Mouse (Mus musculus): ENCODE data around the gene Tbc1d9b. TPM values are rescaled to one million over a fixed set of nuclear protein-coding genes. Genes with fewer than 3 reads are reported as not detected.
"Not testable (repeated sequence)": the region's sequence is repeated elsewhere in the genome, so short reads cannot be mapped to it uniquely, and the experiment has no call there.

Gene Tbc1d9b
- total RNA-seq, 1 experiment, result 18.0 TPM

DNA sequence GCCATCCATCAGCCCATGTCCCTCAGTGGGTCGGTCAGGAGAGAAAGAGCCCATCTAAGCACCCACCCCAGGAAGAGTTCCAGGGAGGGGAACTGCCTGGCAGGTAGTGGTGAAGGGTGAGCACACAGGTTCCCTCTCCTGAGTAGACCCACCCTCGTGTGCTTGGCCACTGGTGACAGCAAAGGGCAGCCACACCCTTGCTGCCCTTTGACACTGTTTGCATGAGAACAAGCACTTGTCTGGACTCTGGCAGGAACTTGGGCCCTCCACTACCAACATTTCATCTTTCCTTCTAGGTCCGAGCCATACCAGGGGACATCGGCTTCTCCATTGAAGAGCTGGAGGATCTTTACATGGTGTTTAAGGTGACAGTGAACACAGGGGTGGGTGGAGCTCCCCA is 28.2 kb downstream of the Tbc1d9b start:
- no peak for TF ChIP-seq CHD2 (IDR thresholded peaks at IDR 0.05; ENCODE audit: low read depth, low read length)
- no peak for TF ChIP-seq HCFC1 (IDR thresholded peaks at IDR 0.05; ENCODE audit: borderline replicate concordance, insufficient read depth, low read length)
- no peak for TF ChIP-seq ZNF384 (IDR thresholded peaks at IDR 0.05; ENCODE audit: low read depth, low read length)
- TF ChIP-seq MAFK (IDR thresholded peaks at IDR 0.05; ENCODE audit: insufficient read depth, low read depth, low read length), result no peak
- TF ChIP-seq ZC3H11A (IDR thresholded peaks at IDR 0.05; ENCODE audit: borderline replicate concordance, low read depth, low read length), result no peak
- H3K36me3 ChIP-seq (ENCODE audit: control insufficient read depth, insufficient read depth, low read length, poor library complexity, severe bottlenecking), result peaks cover 12% of the 10 kb centered on the region; the same call in 1 of the 2 replicates
- DNase-seq (ENCODE audit: low read depth, low spot score), result no peak
- no peaks in the 10 kb centered on the region for H3K4me1 ChIP-seq (ENCODE audit: control insufficient read depth in 2 of 2, insufficient read depth in 2 of 2, low read length in 2 of 2, poor library complexity in 1 of 2)
- H3K9me3 ChIP-seq (ENCODE audit: control insufficient read depth, insufficient read depth, low read depth, low read length), result no peaks in the 10 kb centered on the region
- in situ Hi-C loops (cut with MboI; ENCODE audit: low sequenced_read_pairs in 2 of 2, unreplicated experiment in 2 of 2), result no loop called here
- H3K27ac ChIP-seq (ENCODE audit: insufficient read depth, low read depth, low read length, poor library complexity, severe bottlenecking), result no peak overlapping the region
- H3K9ac ChIP-seq (ENCODE audit: insufficient read depth, low read depth, low read length, poor library complexity, severe bottlenecking), result no peak overlapping the region
- H3K4me3 ChIP-seq (ENCODE audit: insufficient read depth in 1 of 2, low read depth in 1 of 2, low read length in 2 of 2, poor library complexity in 1 of 2, severe bottlenecking in 1 of 2), result no peak overlapping the region

DNA sequence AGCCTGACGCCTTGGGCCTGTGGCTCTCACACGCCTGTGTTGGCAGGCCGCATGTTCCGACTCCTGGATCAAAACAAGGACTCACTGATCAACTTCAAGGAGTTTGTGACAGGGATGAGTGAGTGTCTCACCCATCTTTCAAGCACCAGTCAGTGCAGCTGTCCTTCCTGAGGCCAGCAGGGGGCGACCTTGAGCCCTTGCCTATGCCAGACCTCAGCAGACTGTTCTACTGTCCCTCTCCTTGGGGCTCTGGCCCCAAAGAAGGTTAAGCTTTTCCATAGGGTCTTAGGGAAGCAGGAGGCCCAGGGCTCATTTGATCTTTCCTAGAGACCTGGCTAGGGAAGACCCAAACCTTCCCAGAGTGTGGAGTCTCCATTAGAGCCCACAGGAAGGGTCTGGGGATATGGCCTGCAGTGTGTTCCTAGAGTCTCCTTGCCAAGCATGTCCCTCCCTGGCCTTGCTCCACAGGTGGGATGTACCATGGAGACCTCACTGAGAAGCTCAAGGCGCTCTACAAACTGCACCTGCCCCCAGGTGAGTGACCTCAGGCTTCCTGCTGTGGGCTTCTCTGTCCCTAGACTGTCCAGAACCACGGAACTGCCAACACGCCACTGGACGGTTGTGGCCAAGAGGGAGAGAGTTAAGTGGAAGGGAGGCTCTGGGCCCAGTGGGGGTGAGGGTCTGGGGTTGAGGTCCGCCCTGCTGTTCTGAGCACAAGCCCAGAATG is 30.5 kb downstream of the Tbc1d9b start:
- Histone ChIP-seq H3K4me1 (ENCODE audit: control insufficient read depth in 2 of 2, insufficient read depth in 2 of 2, low read length in 2 of 2, poor library complexity in 1 of 2) (no peaks in the 10 kb centered on the region), H3K4me3 (ENCODE audit: insufficient read depth in 1 of 2, low read depth in 1 of 2, low read length in 2 of 2, poor library complexity in 1 of 2, severe bottlenecking in 1 of 2) (no peak overlapping the region), H3K36me3 (ENCODE audit: control insufficient read depth, insufficient read depth, low read length, poor library complexity, severe bottlenecking) (peaks cover 7% of the 10 kb centered on the region; the same call in 1 of the 2 replicates), H3K9ac (ENCODE audit: insufficient read depth, low read depth, low read length, poor library complexity, severe bottlenecking) (no peak overlapping the region), H3K27ac (ENCODE audit: insufficient read depth, low read depth, low read length, poor library complexity, severe bottlenecking) (no peak overlapping the region), H3K9me3 (ENCODE audit: control insufficient read depth, insufficient read depth, low read depth, low read length) (no peaks in the 10 kb centered on the region)
- DNase-seq (ENCODE audit: low read depth, low spot score), result peak; percentile 58
- in situ Hi-C loops (cut with MboI; ENCODE audit: low sequenced_read_pairs in 2 of 2, unreplicated experiment in 2 of 2), result no loop called here
- TF ChIP-seq ZC3H11A (IDR thresholded peaks at IDR 0.05; ENCODE audit: borderline replicate concordance, low read depth, low read length) (peak; percentile 6; the same call in 1 of the 2 replicates), ZNF384 (IDR thresholded peaks at IDR 0.05; ENCODE audit: low read depth, low read length) (no peak), MAFK (IDR thresholded peaks at IDR 0.05; ENCODE audit: insufficient read depth, low read depth, low read length) (no peak), HCFC1 (IDR thresholded peaks at IDR 0.05; ENCODE audit: borderline replicate concordance, insufficient read depth, low read length) (no peak), CHD2 (IDR thresholded peaks at IDR 0.05; ENCODE audit: low read depth, low read length) (no peak)

DNA sequence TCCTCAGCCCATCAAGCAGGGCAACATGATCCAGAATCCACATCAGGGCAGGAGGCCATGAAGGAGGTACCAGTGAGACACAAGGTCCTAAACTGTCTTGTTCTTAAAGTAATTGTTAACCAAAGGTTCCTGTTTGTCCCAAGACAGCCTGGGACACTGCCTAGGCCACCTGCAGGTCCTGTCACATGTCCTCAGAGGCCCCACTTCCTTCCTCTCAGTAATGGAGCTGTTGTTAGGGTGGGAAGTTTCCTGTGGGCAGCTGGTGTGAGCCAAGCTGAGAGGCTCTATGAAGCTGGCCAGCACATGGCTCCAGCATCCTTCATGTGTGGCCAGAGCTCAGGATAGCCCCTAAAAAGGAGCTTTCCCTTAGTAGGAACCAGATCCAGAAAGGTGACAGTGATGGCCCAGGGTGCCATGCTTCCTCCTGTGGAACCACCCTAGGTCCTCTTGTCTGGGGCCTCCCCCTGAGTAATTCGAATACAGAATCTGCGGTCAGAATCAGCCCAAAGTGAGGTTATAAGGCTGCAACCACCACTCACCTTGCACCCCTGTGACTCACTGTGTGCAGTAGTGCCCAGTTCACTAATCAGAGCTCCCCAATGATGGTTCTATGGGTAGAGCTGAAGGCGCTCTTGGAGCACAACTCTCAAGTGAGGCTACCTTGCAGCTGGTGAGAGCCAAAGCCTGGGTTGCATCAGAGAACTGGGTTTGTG is 31.3 kb downstream of the Tbc1d9b start:
- Histone ChIP-seq H3K9me3 (ENCODE audit: control insufficient read depth, insufficient read depth, low read depth, low read length) (no peaks in the 10 kb centered on the region), H3K4me1 (ENCODE audit: control insufficient read depth in 2 of 2, insufficient read depth in 2 of 2, low read length in 2 of 2, poor library complexity in 1 of 2) (no peaks in the 10 kb centered on the region), H3K27ac (ENCODE audit: insufficient read depth, low read depth, low read length, poor library complexity, severe bottlenecking) (no peak overlapping the region), H3K36me3 (ENCODE audit: control insufficient read depth, insufficient read depth, low read length, poor library complexity, severe bottlenecking) (peaks cover 2% of the 10 kb centered on the region; the same call in 1 of the 2 replicates), H3K4me3 (ENCODE audit: insufficient read depth in 1 of 2, low read depth in 1 of 2, low read length in 2 of 2, poor library complexity in 1 of 2, severe bottlenecking in 1 of 2) (no peak overlapping the region), H3K9ac (ENCODE audit: insufficient read depth, low read depth, low read length, poor library complexity, severe bottlenecking) (no peak overlapping the region)
- TF ChIP-seq CHD2 (IDR thresholded peaks at IDR 0.05; ENCODE audit: low read depth, low read length), result no peak
- no peak for TF ChIP-seq ZNF384 (IDR thresholded peaks at IDR 0.05; ENCODE audit: low read depth, low read length)
- no peak for DNase-seq (ENCODE audit: low read depth, low spot score)
- in situ Hi-C loops (cut with MboI; ENCODE audit: low sequenced_read_pairs in 2 of 2, unreplicated experiment in 2 of 2), result no loop called here

DNA sequence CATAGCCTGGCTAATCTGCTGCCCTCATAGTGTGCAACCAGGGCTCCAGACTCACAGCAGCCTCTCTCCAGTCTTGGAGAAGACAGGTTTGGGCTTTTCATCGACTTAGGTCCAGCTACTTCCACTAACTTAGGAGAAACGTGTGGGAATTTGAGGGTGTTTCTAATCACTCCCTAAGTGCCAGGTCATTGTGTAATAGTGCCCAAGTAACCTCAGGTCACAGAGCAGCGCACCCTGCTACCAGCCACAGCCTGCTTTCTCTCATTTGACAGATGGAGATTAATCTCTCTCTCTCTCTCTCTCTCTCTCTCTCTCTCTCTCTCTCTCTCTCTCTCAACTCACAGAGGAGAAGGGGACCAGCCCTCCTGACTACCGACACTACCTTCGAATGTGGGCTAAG is 37.2 kb downstream of the Tbc1d9b start:
- Histone ChIP-seq H3K9ac (ENCODE audit: insufficient read depth, low read depth, low read length, poor library complexity, severe bottlenecking) (no peak overlapping the region), H3K27ac (ENCODE audit: insufficient read depth, low read depth, low read length, poor library complexity, severe bottlenecking) (no peak overlapping the region; the same call in 1 of the 2 replicates), H3K4me3 (ENCODE audit: insufficient read depth in 1 of 2, low read depth in 1 of 2, low read length in 2 of 2, poor library complexity in 1 of 2, severe bottlenecking in 1 of 2) (no peak overlapping the region), H3K4me1 (ENCODE audit: control insufficient read depth in 2 of 2, insufficient read depth in 2 of 2, low read length in 2 of 2, poor library complexity in 1 of 2) (peaks cover 0 to 4% of the 10 kb centered on the region in 2 experiments; a peak in 1 of 4 replicates), H3K36me3 (ENCODE audit: control insufficient read depth, insufficient read depth, low read length, poor library complexity, severe bottlenecking) (peaks cover 6% of the 10 kb centered on the region; the same call in 1 of the 2 replicates), H3K9me3 (ENCODE audit: control insufficient read depth, insufficient read depth, low read depth, low read length) (no peaks in the 10 kb centered on the region)
- TF ChIP-seq ZC3H11A (IDR thresholded peaks at IDR 0.05; ENCODE audit: borderline replicate concordance, low read depth, low read length) (no peak), MAFK (IDR thresholded peaks at IDR 0.05; ENCODE audit: insufficient read depth, low read depth, low read length) (no peak), CHD2 (IDR thresholded peaks at IDR 0.05; ENCODE audit: low read depth, low read length) (no peak), HCFC1 (IDR thresholded peaks at IDR 0.05; ENCODE audit: borderline replicate concordance, insufficient read depth, low read length) (no peak), ZNF384 (IDR thresholded peaks at IDR 0.05; ENCODE audit: low read depth, low read length) (no peak)
- in situ Hi-C loops (cut with MboI; ENCODE audit: low sequenced_read_pairs in 2 of 2, unreplicated experiment in 2 of 2), result no loop called here
- no peak for DNase-seq (ENCODE audit: low read depth, low spot score)

DNA sequence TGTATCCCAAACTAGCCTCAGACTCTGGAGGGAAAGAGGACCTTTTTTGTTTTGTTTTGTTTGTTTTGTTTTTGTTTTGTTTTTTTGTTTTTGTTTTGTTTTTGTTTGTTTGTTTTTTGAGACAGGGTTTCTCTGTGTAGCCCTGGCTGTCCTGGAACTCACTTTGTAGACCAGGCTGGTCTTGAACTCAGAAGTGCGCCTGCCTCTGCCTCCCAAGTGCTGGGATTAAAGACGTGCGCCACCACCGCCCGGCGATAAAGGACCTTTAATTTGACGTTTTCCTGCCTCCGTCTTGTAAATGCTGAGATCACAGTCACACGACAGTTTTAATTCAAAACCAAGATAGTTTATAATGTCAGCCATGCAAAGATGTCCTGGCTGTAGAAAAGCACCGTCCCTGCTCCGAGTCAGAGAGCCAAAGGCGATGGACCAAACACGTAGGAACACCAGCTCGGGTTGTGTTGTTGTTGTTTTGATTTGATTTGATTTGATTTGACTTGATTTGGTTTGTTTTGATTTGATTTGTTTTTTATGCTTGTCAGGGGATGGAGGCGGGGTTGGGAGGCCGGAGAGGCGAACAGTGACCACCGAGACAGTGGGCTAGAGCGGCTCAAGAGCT is 43.0 kb downstream of the Tbc1d9b start, which contains the start of gene Mrnip:
TSS of gene Mrnip (plus strand) at position 334 of the 619 bp plus-strand sequence.
- Histone ChIP-seq H3K4me3 (ENCODE audit: insufficient read depth in 1 of 2, low read depth in 1 of 2, low read length in 2 of 2, poor library complexity in 1 of 2, severe bottlenecking in 1 of 2) (peak within 1 kb of the TSS; percentile 89 to 90), H3K36me3 (ENCODE audit: control insufficient read depth, insufficient read depth, low read length, poor library complexity, severe bottlenecking) (peaks cover 17% of the 10 kb centered on the region), H3K9ac (ENCODE audit: insufficient read depth, low read depth, low read length, poor library complexity, severe bottlenecking) (peak within 1 kb of the TSS; percentile 90)
- H3K9me3 ChIP-seq (ENCODE audit: control insufficient read depth, insufficient read depth, low read depth, low read length); DNase-seq (ENCODE audit: low read depth, low spot score); H3K27ac ChIP-seq (ENCODE audit: insufficient read depth, low read depth, low read length, poor library complexity, severe bottlenecking); H3K4me1 ChIP-seq (ENCODE audit: control insufficient read depth in 2 of 2, insufficient read depth in 2 of 2, low read length in 2 of 2, poor library complexity in 1 of 2); in situ Hi-C loops (cut with MboI; ENCODE audit: low sequenced_read_pairs in 2 of 2, unreplicated experiment in 2 of 2): not testable (repeated sequence)

Data from ES-E14 (cell line).